Mouse (Mus musculus) stomach, embryonic 14.5 days (tissue): ENCODE measurements at regions not wholly inside any gene's neighbourhood (a gene's known extent, or its start where the extent isn't known, plus 50 kb on each side); places are given as distances from the start of the nearest gene placed in this dataset.

Experiments used
- ATAC-seq: fragments of 200-750 bp; cut with Nextera tagmentation; 2 replicates; pipeline ENCODE4 v1.8.0; 2017; ENCODE audit warnings: low read depth, moderate TSS enrichment; ENCODE audit not compliant: insufficient number of reproducible peaks, insufficient read depth, low FRiP score
- H3K27ac ChIP-seq: fragments of 300-500 bp; sonication (generic); 2 replicates; pipeline ENCODE4 v1.5.1; 2014; ENCODE audit warnings: mild to moderate bottlenecking, low read length, moderate library complexity, mixed read lengths
- H3K27me3 ChIP-seq: fragments of 300-500 bp; sonication (generic); 2 replicates; pipeline ENCODE4 v1.6.1; 2014; ENCODE audit warnings: low read length, control low read depth, mixed read lengths; ENCODE audit not compliant: control insufficient read depth, insufficient read depth
- H3K36me3 ChIP-seq: fragments of 300-500 bp; sonication (generic); 2 replicates; pipeline ENCODE4 v1.6.1; 2014; ENCODE audit warnings: mild to moderate bottlenecking, control low read depth, low read length, moderate library complexity, mixed read lengths; ENCODE audit not compliant: control insufficient read depth, insufficient read depth
- H3K4me1 ChIP-seq: fragments of 300-500 bp; sonication (generic); 2 replicates; pipeline ENCODE4 v1.6.1; 2014; ENCODE audit warnings: low read length, control low read depth, mixed read lengths; ENCODE audit not compliant: control insufficient read depth, insufficient read depth
- H3K4me2 ChIP-seq: fragments of 300-500 bp; sonication (generic); replicated peaks from 2 replicates; pipeline ENCODE4 v1.6.1; 2014; ENCODE audit warnings: low read depth, low read length, control low read depth
- H3K4me3 ChIP-seq: fragments of 300-500 bp; sonication (generic); 2 replicates; pipeline ENCODE4 v1.5.1; 2014; ENCODE audit warnings: low read depth, low read length, control low read depth
- H3K9ac ChIP-seq: fragments of 300-500 bp; sonication (generic); replicated peaks from 2 replicates; pipeline ENCODE4 v1.6.1; 2014; ENCODE audit warnings: low read depth, mild to moderate bottlenecking, control low read depth, low read length, moderate library complexity, mixed read lengths
- H3K9me3 ChIP-seq: fragments of 300-500 bp; sonication (generic); 2 replicates; pipeline ENCODE4 v1.6.1; 2016; ENCODE audit warnings: low read depth, low read length, control low read depth; ENCODE audit not compliant: control insufficient read depth
- WGBS: fragments of 180-500 bp; shearing (Covaris S2); extraction: QIAGEN DNeasy Blood & Tissue Kit; methylation state at CpG from one replicate; pipeline ENCODE4 v1.1.7; 2014; 5-methylcytosine and 5-hydroxymethylcytosine counted together

GRCm38 (mm10) chr2:116976951-116977503, 98.5 kb downstream of the Tmco5 start:
- no peaks in the 10 kb centered on the region for H3K36me3 ChIP-seq
- H3K27me3 ChIP-seq = no peaks in the 10 kb centered on the region
- peak overlapping the region; percentile 80; the same call in 1 of the 2 replicates for H3K4me2 ChIP-seq
- ATAC-seq = no peak
- peaks cover 44% of the 10 kb centered on the region for H3K4me1 ChIP-seq
- no peak overlapping the region for H3K4me3 ChIP-seq
- H3K9ac ChIP-seq = no peak overlapping the region
- no peaks in the 10 kb centered on the region for H3K9me3 ChIP-seq
- 7% methylated on average over 9 of the region's 9 CpGs for WGBS
- peak overlapping the region; percentile 99 for H3K27ac ChIP-seq

- ATAC-seq = no peak
- Histone ChIP-seq H3K9ac (no peak overlapping the region), H3K4me1 (peaks cover 35% of the 10 kb centered on the region), H3K9me3 (no peaks in the 10 kb centered on the region), H3K4me2 (no peak overlapping the region), H3K27me3 (no peaks in the 10 kb centered on the region), H3K36me3 (no peaks in the 10 kb centered on the region), H3K4me3 (no peak overlapping the region), H3K27ac (no peak overlapping the region)
- WGBS = 66% methylated on average over 10 of the region's 10 CpGs
These were observed 99.5 kb downstream of the Tmco5 start for GRCm38 (mm10) chr2:116977771-116978600.

DNA sequence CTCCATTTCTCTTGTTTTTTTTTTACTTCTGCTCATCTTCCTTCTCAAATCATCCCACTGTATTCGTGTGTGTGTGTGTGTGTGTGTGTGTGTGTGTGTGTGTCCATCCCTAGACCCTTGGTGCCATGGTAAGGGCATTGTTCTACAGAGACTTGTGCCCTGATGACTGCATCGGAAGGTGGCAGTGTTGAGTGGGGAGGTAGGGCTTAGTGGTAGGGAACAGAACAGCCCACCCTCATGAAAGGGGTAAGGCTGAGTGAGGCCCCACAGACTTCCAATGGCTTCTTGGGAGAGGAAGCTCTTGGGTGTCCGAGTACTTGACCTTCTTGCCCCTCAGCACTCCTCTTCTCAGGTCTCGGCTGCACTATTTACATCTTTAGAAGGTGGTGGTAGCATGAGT, 100.3 kb downstream of the Tmco5 start:
- Histone ChIP-seq H3K27ac (no peak overlapping the region), H3K9me3 (no peaks in the 10 kb centered on the region)
- 71% methylated on average over 4 of the region's 4 CpGs for WGBS

DNA sequence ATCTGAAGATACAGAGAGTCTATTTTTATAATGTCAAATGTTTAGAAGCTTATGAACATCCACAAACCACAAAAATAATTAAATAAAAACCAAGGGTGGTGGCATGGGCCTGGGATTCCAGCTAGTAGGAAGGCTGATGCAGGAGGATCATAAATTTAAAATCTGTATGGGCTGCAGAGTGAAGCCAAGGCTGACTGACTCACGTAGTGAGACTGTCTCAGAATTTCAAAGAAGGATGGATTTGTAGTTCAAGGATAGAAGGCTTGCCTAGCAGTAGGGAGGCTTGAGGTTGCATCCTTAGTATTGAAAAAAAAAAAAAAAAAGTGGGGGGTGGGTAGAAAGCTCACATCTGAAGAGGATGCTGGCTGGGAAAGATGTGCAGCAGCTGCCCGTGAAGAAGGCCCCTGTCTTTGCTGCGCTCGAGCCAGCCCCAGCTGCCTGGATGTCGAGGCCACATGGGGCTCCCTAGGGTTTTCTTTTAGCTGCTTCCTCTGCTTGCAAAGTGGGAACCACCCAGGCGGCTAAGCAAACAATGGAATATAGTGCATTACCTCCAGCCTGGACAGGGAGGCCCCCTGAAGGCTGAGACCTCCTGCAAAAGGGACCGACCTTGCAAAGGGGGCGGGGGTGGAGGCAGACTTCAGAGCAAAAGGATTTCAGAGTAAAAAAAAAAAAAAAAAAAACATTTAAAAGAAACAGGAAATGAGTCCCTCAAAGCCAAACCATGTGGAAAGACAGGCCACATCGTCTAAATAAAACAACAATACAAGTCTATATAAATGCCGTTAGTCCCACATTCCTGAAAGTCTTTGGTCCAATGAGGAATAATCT, 101.3 kb downstream of the Tmco5 start:
- Histone ChIP-seq H3K4me1 (peaks cover 18% of the 10 kb centered on the region; the same call in 1 of the 2 replicates), H3K27me3 (no peaks in the 10 kb centered on the region), H3K4me2 (0 out of 2 replicates have a peak overlapping the region, but pooled peaks have one; percentile 6), H3K4me3 (no peak overlapping the region), H3K9me3 (no peaks in the 10 kb centered on the region), H3K9ac (no peak overlapping the region), H3K36me3 (no peaks in the 10 kb centered on the region), H3K27ac (peak overlapping the region; percentile 83)
- peak; percentile 28 for ATAC-seq
- 8% methylated on average over 10 of the region's 10 CpGs for WGBS

More for the DNA sequence above, 100.3 kb downstream of the Tmco5 start:
- ATAC-seq = no peak
- Histone ChIP-seq H3K27me3 (no peaks in the 10 kb centered on the region), H3K4me3 (no peak overlapping the region), H3K36me3 (no peaks in the 10 kb centered on the region), H3K9ac (no peak overlapping the region), H3K4me1 (peaks cover 27% of the 10 kb centered on the region; the same call in 1 of the 2 replicates), H3K4me2 (no peak overlapping the region)

- WGBS = 46% methylated on average over 5 of the region's 5 CpGs
- H3K9me3 ChIP-seq = no peaks in the 10 kb centered on the region
- no peaks in the 10 kb centered on the region for H3K27me3 ChIP-seq
- H3K9ac ChIP-seq = no peak overlapping the region
- 0 out of 2 replicates have a peak, but pooled peaks cover 17% of the 10 kb centered on the region for H3K4me1 ChIP-seq
- no peak overlapping the region for H3K4me2 ChIP-seq
- H3K27ac ChIP-seq = peak overlapping the region; percentile 83; the same call in 1 of the 2 replicates
- H3K36me3 ChIP-seq = no peaks in the 10 kb centered on the region
- no peak overlapping the region for H3K4me3 ChIP-seq
- ATAC-seq = no peak
These were observed 102.2 kb downstream of the Tmco5 start for GRCm38 (mm10) chr2:116980692-116981091.

DNA sequence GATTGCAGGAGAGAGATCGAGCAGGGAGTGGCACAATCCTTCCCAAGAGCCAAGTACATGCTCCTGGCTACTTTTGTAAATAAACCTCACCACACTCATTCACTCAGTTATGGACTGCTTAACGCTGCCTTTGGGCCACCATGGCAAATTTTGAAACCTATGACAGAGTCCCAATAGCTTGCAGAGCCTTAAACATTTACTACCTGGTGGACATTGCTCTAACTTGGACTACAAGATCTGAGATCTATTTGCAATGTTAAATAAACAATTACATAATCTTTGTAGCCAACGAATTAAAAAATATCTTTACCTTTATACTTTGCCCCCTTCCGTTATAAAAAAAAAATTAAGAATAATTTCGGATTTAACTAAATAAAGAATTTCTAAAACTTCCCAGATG, 104.9 kb downstream of the Tmco5 start:
- Histone ChIP-seq H3K4me3 (no peak overlapping the region), H3K4me1 (0 out of 2 replicates have a peak, but pooled peaks cover 6% of the 10 kb centered on the region), H3K27ac (no peak overlapping the region), H3K9me3 (no peaks in the 10 kb centered on the region), H3K27me3 (no peaks in the 10 kb centered on the region), H3K36me3 (no peaks in the 10 kb centered on the region), H3K9ac (no peak overlapping the region), H3K4me2 (no peak overlapping the region)
- 80% methylated on average over 5 of the region's 5 CpGs for WGBS
- ATAC-seq = no peak

- ATAC-seq = no peak
- Histone ChIP-seq H3K4me2 (no peak overlapping the region), H3K27ac (no peak overlapping the region), H3K4me3 (no peak overlapping the region), H3K27me3 (no peaks in the 10 kb centered on the region), H3K9ac (no peak overlapping the region), H3K36me3 (no peaks in the 10 kb centered on the region), H3K4me1 (0 out of 2 replicates have a peak, but pooled peaks cover 6% of the 10 kb centered on the region), H3K9me3 (no peaks in the 10 kb centered on the region)
- 58% methylated on average over 10 of the region's 10 CpGs for WGBS
These were observed 105.4 kb downstream of the Tmco5 start for GRCm38 (mm10) chr2:116983821-116984351.

DNA sequence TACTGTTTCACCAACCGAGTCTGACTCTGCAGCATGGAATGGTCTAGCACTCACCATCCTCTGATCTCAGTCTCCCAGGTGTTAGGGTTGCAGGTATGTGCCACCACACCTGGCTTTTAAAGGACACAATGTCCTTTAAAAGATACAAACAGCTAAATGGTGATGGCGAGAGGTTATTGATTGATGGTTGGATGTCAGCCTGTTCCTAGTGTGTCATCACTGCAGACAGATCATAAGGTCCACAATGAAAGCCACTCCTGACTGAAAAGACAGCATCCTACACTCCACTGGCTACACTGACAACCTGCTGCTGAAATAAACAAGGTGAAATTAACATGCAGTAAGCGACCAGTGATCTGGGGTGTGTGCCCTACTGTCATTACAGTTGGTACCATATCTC, 106.1 kb downstream of the Tmco5 start:
- no peak overlapping the region for H3K27ac ChIP-seq
- no peaks in the 10 kb centered on the region for H3K27me3 ChIP-seq
- no peak overlapping the region for H3K9ac ChIP-seq
- no peak overlapping the region for H3K4me3 ChIP-seq
- no peak for ATAC-seq
- WGBS = 69% methylated on average over 3 of the region's 3 CpGs
- H3K4me2 ChIP-seq = no peak overlapping the region
- H3K9me3 ChIP-seq = no peaks in the 10 kb centered on the region
- no peaks in the 10 kb centered on the region for H3K36me3 ChIP-seq
- H3K4me1 ChIP-seq = 0 out of 2 replicates have a peak, but pooled peaks cover 5% of the 10 kb centered on the region
